Mouse (Mus musculus): ENCODE results near the gene Tmem81. TPM values are rescaled to one million over a fixed set of nuclear protein-coding genes. Genes with fewer than 3 reads are reported as not detected.

Tmem81 gene
- polyA plus RNA-seq, 1 experiment, result 12.1 TPM

- 83% methylated on average over 4 of the region's 4 CpGs for WGBS
- H3K4me1 ChIP-seq (ENCODE audit: control insufficient read depth, insufficient read depth, low read length), result peaks cover 1% of the 10 kb centered on the region; the same call in 1 of the 2 replicates
- H3K4me3 ChIP-seq (replicated peaks; ENCODE audit: control insufficient read depth, low read depth, low read length), result no peak overlapping the region
- TF ChIP-seq CTCF (IDR thresholded peaks at IDR 0.05; ENCODE audit: control insufficient read depth, insufficient read depth, low read length), result no peak
- no peak for TF ChIP-seq POLR2A (IDR thresholded peaks at IDR 0.05; ENCODE audit: borderline replicate concordance, control insufficient read depth, low read depth, low read length)
- no peak overlapping the region for H3K27ac ChIP-seq (ENCODE audit: control insufficient read depth, insufficient read depth, low read depth, low read length, poor library complexity)
These were observed 29.5 kb downstream of the Tmem81 start for GRCm38 (mm10) chr1:132535541-132535940.

- Histone ChIP-seq H3K4me1 (ENCODE audit: control insufficient read depth, insufficient read depth, low read length) (peaks cover 1% of the 10 kb centered on the region; the same call in 1 of the 2 replicates), H3K27ac (ENCODE audit: control insufficient read depth, insufficient read depth, low read depth, low read length, poor library complexity) (no peak overlapping the region), H3K4me3 (replicated peaks; ENCODE audit: control insufficient read depth, low read depth, low read length) (no peak overlapping the region)
- TF ChIP-seq CTCF (IDR thresholded peaks at IDR 0.05; ENCODE audit: control insufficient read depth, insufficient read depth, low read length) (no peak), POLR2A (IDR thresholded peaks at IDR 0.05; ENCODE audit: borderline replicate concordance, control insufficient read depth, low read depth, low read length) (no peak)
- 52% methylated on average over 3 of the region's 3 CpGs for WGBS
These were observed 30.4 kb downstream of the Tmem81 start for GRCm38 (mm10) chr1:132536416-132536815.

GRCm38 (mm10) chr1:132537736-132538135 lies 31.7 kb downstream of the Tmem81 start:
- Histone ChIP-seq H3K27ac (ENCODE audit: control insufficient read depth, insufficient read depth, low read depth, low read length, poor library complexity) (no peak overlapping the region), H3K4me1 (ENCODE audit: control insufficient read depth, insufficient read depth, low read length) (peaks cover 1% of the 10 kb centered on the region; the same call in 1 of the 2 replicates), H3K4me3 (replicated peaks; ENCODE audit: control insufficient read depth, low read depth, low read length) (no peak overlapping the region)
- WGBS, result 76% methylated on average over 5 of the region's 5 CpGs
- TF ChIP-seq CTCF (IDR thresholded peaks at IDR 0.05; ENCODE audit: control insufficient read depth, insufficient read depth, low read length) (no peak), POLR2A (IDR thresholded peaks at IDR 0.05; ENCODE audit: borderline replicate concordance, control insufficient read depth, low read depth, low read length) (no peak)

GRCm38 (mm10) chr1:132540701-132541100 lies 34.7 kb downstream of the Tmem81 start:
- no peak overlapping the region for H3K4me3 ChIP-seq (replicated peaks; ENCODE audit: control insufficient read depth, low read depth, low read length)
- no peak for TF ChIP-seq CTCF (IDR thresholded peaks at IDR 0.05; ENCODE audit: control insufficient read depth, insufficient read depth, low read length)
- TF ChIP-seq POLR2A (IDR thresholded peaks at IDR 0.05; ENCODE audit: borderline replicate concordance, control insufficient read depth, low read depth, low read length), result no peak
- H3K27ac ChIP-seq (ENCODE audit: control insufficient read depth, insufficient read depth, low read depth, low read length, poor library complexity), result no peak overlapping the region
- 39% methylated on average over 7 of the region's 7 CpGs for WGBS
- H3K4me1 ChIP-seq (ENCODE audit: control insufficient read depth, insufficient read depth, low read length), result no peaks in the 10 kb centered on the region

GRCm38 (mm10) chr1:132541171-132541823 lies 35.3 kb downstream of the Tmem81 start:
- Histone ChIP-seq H3K4me3 (replicated peaks; ENCODE audit: control insufficient read depth, low read depth, low read length) (no peak overlapping the region), H3K4me1 (ENCODE audit: control insufficient read depth, insufficient read depth, low read length) (no peaks in the 10 kb centered on the region), H3K27ac (ENCODE audit: control insufficient read depth, insufficient read depth, low read depth, low read length, poor library complexity) (no peak overlapping the region)
- no peak for TF ChIP-seq POLR2A (IDR thresholded peaks at IDR 0.05; ENCODE audit: borderline replicate concordance, control insufficient read depth, low read depth, low read length)
- no peak for TF ChIP-seq CTCF (IDR thresholded peaks at IDR 0.05; ENCODE audit: control insufficient read depth, insufficient read depth, low read length)
- 6% methylated on average over 14 of the region's 14 CpGs for WGBS

- no peak for TF ChIP-seq POLR2A (IDR thresholded peaks at IDR 0.05; ENCODE audit: borderline replicate concordance, control insufficient read depth, low read depth, low read length)
- TF ChIP-seq CTCF (IDR thresholded peaks at IDR 0.05; ENCODE audit: control insufficient read depth, insufficient read depth, low read length), result no peak
- no peak overlapping the region for H3K4me3 ChIP-seq (replicated peaks; ENCODE audit: control insufficient read depth, low read depth, low read length)
- WGBS, result 10% methylated on average over 5 of the region's 5 CpGs
- no peaks in the 10 kb centered on the region for H3K4me1 ChIP-seq (ENCODE audit: control insufficient read depth, insufficient read depth, low read length)
- H3K27ac ChIP-seq (ENCODE audit: control insufficient read depth, insufficient read depth, low read depth, low read length, poor library complexity), result no peak overlapping the region
These were observed 36.0 kb downstream of the Tmem81 start for GRCm38 (mm10) chr1:132541824-132542599.

- Histone ChIP-seq H3K27ac (ENCODE audit: control insufficient read depth, insufficient read depth, low read depth, low read length, poor library complexity) (no peak within 1 kb of the TSS), H3K4me1 (ENCODE audit: control insufficient read depth, insufficient read depth, low read length) (no peaks in the 10 kb centered on the region), H3K4me3 (replicated peaks; ENCODE audit: control insufficient read depth, low read depth, low read length) (no peak within 1 kb of the TSS)
- TF ChIP-seq CTCF (IDR thresholded peaks at IDR 0.05; ENCODE audit: control insufficient read depth, insufficient read depth, low read length) (no peak), POLR2A (IDR thresholded peaks at IDR 0.05; ENCODE audit: borderline replicate concordance, control insufficient read depth, low read depth, low read length) (no peak)
- WGBS, result 6% methylated on average over 30 of the region's 30 CpGs
These were observed 36.8 kb downstream of the Tmem81 start, which contains the start of gene Cntn2 for GRCm38 (mm10) chr1:132542762-132543306. Gene Cntn2, minus strand, starts transcription at chr1:132543256.

- no peaks in the 10 kb centered on the region for H3K4me1 ChIP-seq (ENCODE audit: control insufficient read depth, insufficient read depth, low read length)
- TF ChIP-seq CTCF (IDR thresholded peaks at IDR 0.05; ENCODE audit: control insufficient read depth, insufficient read depth, low read length), result no peak
- no peak for TF ChIP-seq POLR2A (IDR thresholded peaks at IDR 0.05; ENCODE audit: borderline replicate concordance, control insufficient read depth, low read depth, low read length)
- 70% methylated on average over 8 of the region's 8 CpGs for WGBS
- H3K27ac ChIP-seq (ENCODE audit: control insufficient read depth, insufficient read depth, low read depth, low read length, poor library complexity), result no peak overlapping the region
- H3K4me3 ChIP-seq (replicated peaks; ENCODE audit: control insufficient read depth, low read depth, low read length), result no peak overlapping the region
These were observed 37.8 kb downstream of the Tmem81 start for GRCm38 (mm10) chr1:132543789-132544188.
